ENCODE assay signal across 13 mouse cellular contexts in genomic region chr15:97832764-97833479, GRCm38 (mm10). TPM values are rescaled to one million over a fixed set of nuclear protein-coding genes. Genes with fewer than 3 reads are reported as not detected.
DNase-seq lines count a peak whose midpoint lies in the region; ATAC-seq and TF ChIP-seq lines count a peak whose summit lies in the region.
"Had no signal": no experiment of that assay in that cellular context is flagged by ENCODE, and none has a peak within 500 bp of the region (broad histone marks: within the 10 kb centered on the region; RNA-seq: fewer than 3 reads in every experiment).

No protein-coding gene starts in this region.

- peaks cover 32% of the 10 kb centered on the region for H3K79me2 ChIP-seq in myocyte (ENCODE audit: control insufficient read depth, insufficient read depth)

- WGBS in heart, embryonic 15.5 days, result 61% methylated on average over 9 of the region's 9 CpGs
- 67% methylated on average over 9 of the region's 9 CpGs for WGBS in lung, embryonic 16.5 days
- 52% methylated on average over 9 of the region's 9 CpGs for WGBS in embryonic facial prominence, embryonic 13.5 days

- H3K27me3 ChIP-seq in heart, embryonic 15.5 days, result no peaks in the 10 kb centered on the region
- no peaks in the 10 kb centered on the region for H3K27me3 ChIP-seq in lung, embryonic 16.5 days (ENCODE audit: control insufficient read depth, insufficient read depth, low read depth, low read length)
- H3K27me3 ChIP-seq in embryonic facial prominence, embryonic 13.5 days, result no peaks in the 10 kb centered on the region
- no peaks in the 10 kb centered on the region for H3K27me3 ChIP-seq in myocyte (ENCODE audit: control insufficient read depth, insufficient read depth, insufficient read length)

- no peak for ATAC-seq in heart, embryonic 15.5 days (replicated peaks; ENCODE audit: insufficient number of reproducible peaks, insufficient read depth, low FRiP score, low read depth)
- ATAC-seq in lung, embryonic 16.5 days (ENCODE audit: low read depth), result no peak
- ATAC-seq in embryonic facial prominence, embryonic 13.5 days (ENCODE audit: insufficient number of reproducible peaks, insufficient read depth, low FRiP score, low TSS enrichment, low read depth), result no peak

- H3K9me3 ChIP-seq in heart, embryonic 15.5 days (replicated peaks), result no peaks in the 10 kb centered on the region
- H3K9me3 ChIP-seq in lung, embryonic 16.5 days (ENCODE audit: control insufficient read depth, low read length), result no peaks in the 10 kb centered on the region
- H3K9me3 ChIP-seq in embryonic facial prominence, embryonic 13.5 days, result no peaks in the 10 kb centered on the region
- H3K9me3 ChIP-seq: liver, embryonic 13.5 days had no signal

- peak overlapping the region; percentile 91 for H3K27ac ChIP-seq in heart, embryonic 15.5 days
- peak overlapping the region; percentile 97 for H3K27ac ChIP-seq in lung, embryonic 16.5 days (ENCODE audit: low read length)
- H3K27ac ChIP-seq in embryonic facial prominence, embryonic 13.5 days, result 0 out of 2 replicates have a peak overlapping the region, but pooled peaks have one; percentile 96
- H3K27ac ChIP-seq in left cerebral cortex, adult 2 months, result no peak overlapping the region
- H3K27ac ChIP-seq: liver, embryonic 13.5 days had no signal

- TF ChIP-seq CTCF in left cerebral cortex, adult 2 months (IDR thresholded peaks at IDR 0.05), result no peak

- peaks cover 69% of the 10 kb centered on the region for H3K4me1 ChIP-seq in heart, embryonic 15.5 days (replicated peaks)
- peaks cover 54% of the 10 kb centered on the region for H3K4me1 ChIP-seq in lung, embryonic 16.5 days (replicated peaks; ENCODE audit: control insufficient read depth, insufficient read depth, low read length)
- H3K4me1 ChIP-seq in embryonic facial prominence, embryonic 13.5 days, result peaks cover 57% of the 10 kb centered on the region

- no peak overlapping the region; the same call in 1 of the 2 replicates for H3K9ac ChIP-seq in heart, embryonic 15.5 days
- H3K9ac ChIP-seq in lung, embryonic 16.5 days (ENCODE audit: low read length), result peak overlapping the region; percentile 42; the same call in 1 of the 2 replicates
- H3K9ac ChIP-seq in embryonic facial prominence, embryonic 13.5 days, result 0 out of 2 replicates have a peak overlapping the region, but pooled peaks have one; percentile 98

- no peaks in the 10 kb centered on the region for H3K36me3 ChIP-seq in heart, embryonic 15.5 days
- H3K36me3 ChIP-seq in lung, embryonic 16.5 days (ENCODE audit: control insufficient read depth, insufficient read depth, low read length), result no peaks in the 10 kb centered on the region
- no peaks in the 10 kb centered on the region for H3K36me3 ChIP-seq in embryonic facial prominence, embryonic 13.5 days
- H3K36me3 ChIP-seq in myocyte (ENCODE audit: control insufficient read depth, insufficient read depth), result no peaks in the 10 kb centered on the region
- H3K36me3 ChIP-seq: liver, embryonic 13.5 days had no signal

- DNase-seq in heart, adult 11 months, result no peak
- no peak for DNase-seq in lung, postnatal 10 days
- DNase-seq in left cerebral cortex, adult 2 months (ENCODE audit: extremely low spot score in 1 of 2, low spot score in 2 of 2), result no peak
- DNase-seq in cerebellum, adult 9-10 months, result no peak
- DNase-seq: cerebellum, adult 11 months; liver, embryonic 13.5 days; right cerebral cortex, postnatal 14 days had no signal

- TF ChIP-seq POLR2A in myocyte (IDR thresholded peaks at IDR 0.05; ENCODE audit: insufficient read length, low read depth), result no peak

- no peak overlapping the region for H3K4me3 ChIP-seq in heart, embryonic 15.5 days
- no peak overlapping the region for H3K4me3 ChIP-seq in lung, embryonic 16.5 days (ENCODE audit: low read length)
- H3K4me3 ChIP-seq in embryonic facial prominence, embryonic 13.5 days, result no peak overlapping the region
- H3K4me3 ChIP-seq in myocyte, result peak overlapping the region; percentile 51
- no peak overlapping the region for H3K4me3 ChIP-seq in left cerebral cortex, adult 2 months
- H3K4me3 ChIP-seq: erythroblast, embryonic 14.5 days; layer of hippocampus, adult 2 months had no signal

- intact Hi-C loops in left cerebral cortex, adult 2 months (cut with DNase I), result no loop called here

- H3ac ChIP-seq in myocyte (ENCODE audit: control insufficient read depth, insufficient read length), result no peak overlapping the region

- H3K4me2 ChIP-seq in heart, embryonic 15.5 days, result peak overlapping the region; percentile 92; the same call in 1 of the 2 replicates
- no peak overlapping the region for H3K4me2 ChIP-seq in lung, embryonic 16.5 days (ENCODE audit: low read depth, low read length)
- no peak overlapping the region for H3K4me2 ChIP-seq in embryonic facial prominence, embryonic 13.5 days
- peak overlapping the region; percentile 96 for H3K4me2 ChIP-seq in myocyte (ENCODE audit: low read depth)

TF ChIP-seq in myocyte, 11 proteins besides CTCF, POLR2A, EP300 and RAD21:
- TF ChIP-seq TCF12 (IDR thresholded peaks at IDR 0.05; ENCODE audit: insufficient read depth, poor library complexity, severe bottlenecking) (no peak), MYOD1 (IDR thresholded peaks at IDR 0.05; ENCODE audit: control insufficient read depth in 1 of 3, insufficient read length in 2 of 3, low read depth in 2 of 3) (no peak), E2F4 (IDR thresholded peaks at IDR 0.05; ENCODE audit: insufficient read depth) (no peak), REST (IDR thresholded peaks at IDR 0.05; ENCODE audit: insufficient read depth, insufficient read length) (no peak), SRF (IDR thresholded peaks at IDR 0.05; ENCODE audit: control insufficient read depth, insufficient read length, low read depth) (no peak), POLR2AphosphoS2 (IDR thresholded peaks at IDR 0.05; ENCODE audit: insufficient read length, low read depth) (no peak), MAX (IDR thresholded peaks at IDR 0.05; ENCODE audit: low read depth) (no peak), MYOG (IDR thresholded peaks at IDR 0.05; ENCODE audit: control insufficient read depth in 1 of 3, insufficient read depth in 1 of 3, insufficient read length in 2 of 3, low read depth in 2 of 3) (no peak)

RNA-seq across cellular contexts. Expression of gene Hdac7, which starts 11.4 kb away (rescaled TPM):
- 20.4 and 34.5 TPM in 2 replicates for polyA plus RNA-seq in heart, embryonic 15.5 days (2015; fragmentation: Nextera tagmentation; extraction: Ambion mirVana)
- polyA plus RNA-seq in lung, embryonic 16.5 days (2015; fragmentation: Nextera tagmentation; extraction: Ambion mirVana), result 44.2 and 48.5 TPM in 2 replicates
- 32.4 and 37.1 TPM in 2 replicates for polyA plus RNA-seq in embryonic facial prominence, embryonic 13.5 days (2015; fragmentation: Nextera tagmentation; extraction: Ambion mirVana)
- 17.4 TPM for polyA plus RNA-seq in myocyte (2012; fragmentation: generic; extraction: Trizol)
- 10 to 100 TPM; 38.4 to 41.6 TPM for total RNA-seq in left cerebral cortex, adult 2 months (2021)

RNA-seq across cellular contexts. Expression of gene Slc48a1, which starts 54.6 kb away (rescaled TPM):
- polyA plus RNA-seq in heart, embryonic 15.5 days (2015; fragmentation: Nextera tagmentation; extraction: Ambion mirVana), result 64.3 and 76.8 TPM in 2 replicates
- 46.8 and 49.5 TPM in 2 replicates for polyA plus RNA-seq in lung, embryonic 16.5 days (2015; fragmentation: Nextera tagmentation; extraction: Ambion mirVana)
- polyA plus RNA-seq in embryonic facial prominence, embryonic 13.5 days (2015; fragmentation: Nextera tagmentation; extraction: Ambion mirVana), result 34.7 and 41.9 TPM in 2 replicates
- polyA plus RNA-seq in myocyte (2012; fragmentation: generic; extraction: Trizol), result 52.7 TPM
- total RNA-seq in left cerebral cortex, adult 2 months (2021), result 100 to 1,000 TPM; 157 to 161 TPM

Comparison
In these comparisons a context has a peak if more than half of its experiments do, and no peak if none do; other contexts are left out.
1. H3K4me2 ChIP-seq: peak in heart, embryonic 15.5 days (single experiment) and myocyte (single experiment); none in lung, embryonic 16.5 days (single experiment) and embryonic facial prominence, embryonic 13.5 days (single experiment).